Mouse (Mus musculus) ES-E14 (cell line): ENCODE measurements around the gene Ampd3.

Experiments used
- HCFC1 ChIP-seq: IDR thresholded peaks from 2 replicates; pipeline ENCODE4 v1.6.1; 2012; ENCODE audit warnings: low read length, inconsistent platforms, borderline replicate concordance; ENCODE audit not compliant: insufficient read depth
- ZC3H11A ChIP-seq: IDR thresholded peaks from 2 replicates; pipeline ENCODE4 v1.6.1; 2012; ENCODE audit warnings: low read depth, mild to moderate bottlenecking, inconsistent platforms, low read length, borderline replicate concordance

DNA sequence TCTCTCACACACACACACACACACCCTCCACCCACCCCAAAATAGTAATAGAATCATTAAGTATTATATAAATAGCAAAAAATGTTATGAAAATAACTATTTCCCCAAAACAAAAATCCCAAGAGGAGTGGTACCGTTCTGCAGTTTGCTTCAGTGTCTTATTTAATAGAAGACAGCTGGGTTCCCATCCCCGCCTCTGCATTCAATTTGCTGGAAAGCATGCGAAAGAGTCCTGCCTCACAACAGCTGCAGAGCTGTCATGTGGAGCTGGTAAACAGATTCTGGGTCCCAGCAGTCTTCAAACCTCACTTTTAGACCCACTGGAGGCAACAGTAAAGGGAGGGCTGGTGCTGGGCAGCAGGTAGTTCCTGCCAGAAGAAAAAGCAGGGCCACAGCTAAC, 41.0 kb downstream of the Ampd3 start:
- no peak for TF ChIP-seq HCFC1
- no peak for TF ChIP-seq ZC3H11A
